Mouse (Mus musculus): Measurements from ENCODE around the gene Ppp1r13b.

DNA sequence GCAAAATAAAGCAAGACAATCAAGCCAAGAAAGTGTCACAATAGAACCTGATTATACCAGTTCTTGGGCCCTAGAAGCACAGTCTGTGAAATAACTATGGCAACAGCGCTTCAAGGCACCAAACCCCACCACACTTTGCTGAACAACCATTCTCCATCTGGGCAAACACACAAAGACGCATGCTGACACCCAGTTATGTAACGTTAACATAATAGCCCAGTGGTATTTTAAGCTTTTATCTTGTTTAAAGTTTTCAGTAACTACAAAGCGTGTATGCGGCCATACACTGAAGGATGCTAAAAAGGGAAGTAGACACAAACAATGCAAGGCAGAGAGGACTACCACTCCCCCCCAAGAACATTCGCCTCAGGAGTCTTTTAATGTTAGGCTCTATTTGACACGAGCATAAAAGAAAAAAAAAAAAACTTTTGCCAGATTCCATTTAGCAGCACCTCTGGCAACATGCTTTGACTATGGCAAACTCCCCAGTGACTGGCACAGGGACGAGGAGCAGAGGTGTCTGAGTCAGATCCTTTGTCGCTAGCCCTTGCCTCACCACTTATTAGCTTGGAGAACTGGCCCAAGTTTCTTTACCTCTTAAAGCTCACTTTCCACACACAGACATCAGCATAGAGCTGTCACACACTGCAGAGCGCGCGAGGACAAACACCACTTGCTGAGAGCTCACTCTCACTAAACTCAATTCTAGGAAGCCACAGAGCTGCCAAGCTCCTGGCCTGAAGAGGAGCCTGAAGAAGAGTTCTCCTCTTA is 6.6 kb downstream of the Ppp1r13b start:
- TF ChIP-seq EP300 (IDR thresholded peaks at IDR 0.05; ENCODE audit: low read depth) (no peak), CTCF (IDR thresholded peaks at IDR 0.05; ENCODE audit: low read depth) (no peak)

Data from liver, embryonic 14.5 days (tissue).